Mouse (Mus musculus) limb, embryonic 13.5 days (tissue): Measurements from ENCODE around the gene Nlrc4. TPM values are rescaled to one million over a fixed set of nuclear protein-coding genes. Genes with fewer than 3 reads are reported as not detected.

Source experiments
- ATAC-seq: fragments of 200-750 bp; cut with Nextera tagmentation; 2 replicates; pipeline ENCODE4 v1.8.0; 2017; ENCODE audit warnings: low read depth, moderate number of reproducible peaks, moderate TSS enrichment; ENCODE audit not compliant: low FRiP score
- H3K27ac ChIP-seq: fragments of 300-500 bp; sonication (generic); 2 replicates; pipeline ENCODE4 v1.5.1; 2015; ENCODE audit warnings: inconsistent platforms, mild to moderate bottlenecking, moderate library complexity
- H3K27me3 ChIP-seq: fragments of 300-500 bp; sonication (generic); 2 replicates; pipeline ENCODE4 v1.6.1; 2015; ENCODE audit warnings: mild to moderate bottlenecking, inconsistent platforms
- H3K36me3 ChIP-seq: fragments of 300-500 bp; sonication (generic); 2 replicates; pipeline ENCODE4 v1.6.1; 2015; ENCODE audit warnings: inconsistent platforms, mild to moderate bottlenecking, moderate library complexity
- H3K4me1 ChIP-seq: fragments of 300-500 bp; sonication (generic); 2 replicates; pipeline ENCODE4 v1.6.1; 2015; ENCODE audit warnings: inconsistent platforms
- H3K4me2 ChIP-seq: fragments of 300-500 bp; sonication (generic); replicated peaks from 2 replicates; pipeline ENCODE4 v1.6.1; 2015; ENCODE audit warnings: inconsistent platforms, mild to moderate bottlenecking, moderate library complexity
- H3K4me3 ChIP-seq: fragments of 300-500 bp; sonication (generic); 2 replicates; pipeline ENCODE4 v1.5.1; 2015; ENCODE audit warnings: moderate library complexity, mild to moderate bottlenecking, inconsistent platforms
- H3K9ac ChIP-seq: fragments of 300-500 bp; sonication (generic); 2 replicates; pipeline ENCODE4 v1.6.1; 2015; ENCODE audit warnings: mild to moderate bottlenecking, inconsistent platforms
- H3K9me3 ChIP-seq: fragments of 300-500 bp; sonication (generic); 2 replicates; pipeline ENCODE4 v1.6.1; 2016; ENCODE audit warnings: inconsistent platforms
- WGBS: fragments of 180-500 bp; shearing (Covaris S2); methylation state at CpG from one replicate; pipeline ENCODE4 v1.1.7; 2015; 5-methylcytosine and 5-hydroxymethylcytosine counted together
- polyA plus RNA-seq: library from polyadenylated mRNA; unstranded; fragments of >200 nt; fragmentation: Nextera tagmentation; extraction: Ambion mirVana; gene quantifications from 2 replicates; pipeline ENCODE4 v1.2.1, GENCODE M21; 2015

Gene Nlrc4
- polyA plus RNA-seq, 1 experiment from 2014 or later, result 0.34 TPM

- H3K9ac ChIP-seq, result no peak overlapping the region
- ATAC-seq, result no peak
- 82% methylated on average over 3 of the region's 3 CpGs for WGBS
- H3K4me2 ChIP-seq, result no peak overlapping the region
- H3K27ac ChIP-seq, result no peak overlapping the region
- no peak overlapping the region for H3K4me3 ChIP-seq
- peaks cover 39% of the 10 kb centered on the region for H3K36me3 ChIP-seq
- H3K4me1 ChIP-seq, result no peaks in the 10 kb centered on the region
- no peaks in the 10 kb centered on the region for H3K9me3 ChIP-seq
- no peaks in the 10 kb centered on the region for H3K27me3 ChIP-seq
Observed at GRCm38 (mm10) chr17:74389847-74390246, 69.1 kb downstream of the Nlrc4 start.

- Histone ChIP-seq H3K4me1 (no peaks in the 10 kb centered on the region), H3K36me3 (peaks cover 70% of the 10 kb centered on the region), H3K4me2 (no peak overlapping the region), H3K9me3 (no peaks in the 10 kb centered on the region), H3K9ac (no peak overlapping the region), H3K27me3 (no peaks in the 10 kb centered on the region), H3K27ac (no peak overlapping the region), H3K4me3 (no peak overlapping the region)
- ATAC-seq, result no peak
Observed at GRCm38 (mm10) chr17:74386657-74387056, 72.3 kb downstream of the Nlrc4 start.

- no peak overlapping the region for H3K4me2 ChIP-seq
- WGBS, result 96% methylated on average over 1 of the region's 1 CpGs
- H3K4me1 ChIP-seq, result no peaks in the 10 kb centered on the region
- no peak overlapping the region for H3K9ac ChIP-seq
- ATAC-seq, result no peak
- H3K9me3 ChIP-seq, result no peaks in the 10 kb centered on the region
- no peaks in the 10 kb centered on the region for H3K27me3 ChIP-seq
- H3K4me3 ChIP-seq, result no peak overlapping the region
- peaks cover 77% of the 10 kb centered on the region for H3K36me3 ChIP-seq
- no peak overlapping the region for H3K27ac ChIP-seq
Observed at GRCm38 (mm10) chr17:74376916-74377315, 82.0 kb downstream of the Nlrc4 start.

Other genes with a start within 250 kb of the Nlrc4 start
- 79.4 and 83.0 TPM in 2 replicates for gene Memo1, start 163.6 kb downstream of the Nlrc4 start, polyA plus RNA-seq
- 223 and 240 TPM in 2 replicates for gene Dpy30, start 135.2 kb downstream of the Nlrc4 start, polyA plus RNA-seq
- 17.4 and 17.7 TPM in 2 replicates for gene Spast, start 120.2 kb downstream of the Nlrc4 start, polyA plus RNA-seq
- 43.3 TPM in 2 replicates for gene Slc30a6, start 63.5 kb downstream of the Nlrc4 start, polyA plus RNA-seq
- gene Yipf4, start 30.4 kb upstream of the Nlrc4 start, polyA plus RNA-seq, result 50.9 and 51.5 TPM in 2 replicates
- gene Birc6, start 69.2 kb upstream of the Nlrc4 start, polyA plus RNA-seq, result 104 and 113 TPM in 2 replicates